Mouse (Mus musculus): ENCODE measurements around the gene Gns.

The Gns gene

DNA sequence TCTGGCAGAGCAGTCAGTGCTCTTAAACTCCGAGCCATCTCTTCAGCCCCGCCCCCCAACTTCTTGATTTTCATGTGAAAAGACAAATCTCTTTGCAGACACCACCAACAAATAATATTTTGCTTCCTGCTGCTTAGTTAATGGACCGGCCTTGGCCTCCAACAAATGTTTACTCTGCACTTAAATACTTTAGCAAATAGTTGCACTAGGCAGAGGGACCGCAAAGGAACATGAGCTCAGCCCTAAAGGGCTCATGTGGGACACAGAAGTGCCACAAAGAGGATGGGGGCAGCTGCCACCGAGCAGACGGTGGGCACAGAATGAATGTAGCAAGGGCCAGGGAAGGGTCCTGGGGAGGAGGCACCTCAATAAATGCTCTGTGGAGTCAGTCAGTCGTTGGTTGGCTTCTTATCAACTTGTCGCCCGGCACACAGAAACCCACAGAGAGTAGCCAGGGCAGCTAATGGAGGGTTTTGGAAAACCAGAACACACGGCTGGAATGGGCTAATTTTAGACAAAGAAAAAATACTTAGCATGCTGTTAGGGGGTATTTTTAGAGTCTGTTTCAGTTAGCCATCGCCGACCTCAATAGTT lies 67.2 kb downstream of the Gns start:
- no peak for DNase-seq

DNA sequence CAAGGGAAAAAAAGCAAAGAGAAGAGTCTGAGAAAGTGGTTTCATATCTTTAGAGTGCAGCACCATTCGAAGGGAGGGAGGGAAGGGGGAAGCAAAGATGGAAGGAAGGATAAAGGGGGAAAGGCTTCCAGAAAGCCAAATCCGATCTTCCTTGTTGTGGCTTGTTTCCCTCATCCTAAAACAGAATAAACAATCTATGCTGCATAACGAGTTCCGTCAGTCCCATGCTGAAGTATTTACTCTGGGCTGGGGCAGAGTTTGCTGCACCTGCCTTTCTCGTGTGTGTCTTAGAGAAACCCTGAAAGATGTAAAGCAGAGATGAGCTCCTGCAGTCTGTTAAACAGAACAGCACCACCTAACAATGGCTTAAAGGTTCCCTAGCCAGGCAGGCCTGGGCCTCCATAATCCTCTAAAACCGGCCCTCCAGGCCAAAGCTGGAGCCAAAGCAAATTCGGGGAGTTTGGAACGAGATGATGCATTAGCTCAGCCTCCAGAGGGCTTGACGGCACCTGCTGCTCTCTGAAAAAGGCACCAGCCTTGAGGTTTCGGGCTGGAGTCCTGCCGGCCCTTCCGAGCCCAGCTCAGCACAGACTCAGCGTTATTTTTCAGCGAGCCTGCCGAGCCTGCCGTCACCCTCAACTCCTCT lies 67.9 kb downstream of the Gns start:
- DNase-seq: no peak

DNA sequence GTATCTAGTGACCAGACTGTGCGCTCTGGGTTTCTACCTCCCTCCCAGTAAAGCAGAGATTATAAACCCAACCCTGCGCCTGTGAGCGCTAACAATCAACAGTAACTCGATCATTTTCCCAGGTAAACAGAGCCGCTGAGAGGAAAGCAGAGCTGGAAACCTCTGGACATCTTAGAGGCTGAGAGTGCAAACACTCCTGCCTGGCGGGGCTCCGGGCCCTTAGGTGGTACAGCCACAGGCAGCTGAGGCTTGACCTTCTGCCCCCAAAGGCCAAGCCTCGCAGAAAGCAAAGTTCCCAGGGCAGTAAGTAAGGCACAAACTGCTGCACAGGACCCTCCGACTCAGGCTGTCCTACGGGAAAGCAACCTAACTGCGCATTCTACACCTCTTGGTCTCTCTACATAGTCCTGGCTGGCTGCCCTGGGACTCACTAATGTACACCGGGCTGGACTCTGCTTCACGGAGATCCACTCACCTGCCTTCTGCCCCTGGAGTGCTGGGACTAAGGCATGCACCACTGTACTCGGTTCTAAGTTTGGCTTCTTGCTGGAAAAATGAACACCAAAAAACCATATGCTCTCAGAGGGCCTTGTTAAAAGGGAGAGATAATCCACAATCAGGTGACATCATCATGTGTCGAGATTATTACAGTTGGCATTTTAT lies 69.7 kb downstream of the Gns start:
- no peak for DNase-seq

DNA sequence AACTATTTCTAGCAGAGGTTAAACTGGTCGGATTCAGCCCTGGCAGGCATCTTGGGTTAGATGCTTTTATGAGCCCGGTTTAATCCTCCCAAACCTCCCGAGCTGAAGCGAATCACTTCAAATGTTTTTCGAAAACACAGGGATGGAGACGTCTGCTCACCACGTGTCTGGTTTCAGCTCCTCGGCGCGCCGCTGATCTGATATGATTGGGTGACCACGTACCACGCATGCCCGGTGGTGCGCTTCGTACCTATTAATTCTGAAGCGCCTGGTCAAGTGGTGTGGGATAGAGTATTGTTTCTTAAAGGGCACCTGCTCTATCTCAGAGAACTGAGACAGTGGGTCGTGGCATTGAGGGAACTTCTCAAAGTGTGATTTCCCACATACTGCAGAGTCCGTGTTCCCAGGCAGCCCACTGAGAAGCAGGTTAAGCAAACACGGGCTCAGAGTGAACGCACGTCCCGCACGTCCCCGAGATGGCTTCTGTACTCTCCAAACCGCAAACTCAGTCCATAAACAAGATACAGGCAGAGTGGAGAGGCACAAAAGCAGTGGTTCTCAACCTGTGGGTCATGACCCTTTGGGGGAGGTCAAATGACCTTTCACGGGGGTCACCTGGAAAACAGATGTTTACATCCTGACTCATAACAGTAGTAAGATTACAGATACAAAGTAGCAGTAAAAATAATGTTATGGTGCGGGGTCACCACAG lies 70.8 kb downstream of the Gns start:
- no peak for DNase-seq

DNA sequence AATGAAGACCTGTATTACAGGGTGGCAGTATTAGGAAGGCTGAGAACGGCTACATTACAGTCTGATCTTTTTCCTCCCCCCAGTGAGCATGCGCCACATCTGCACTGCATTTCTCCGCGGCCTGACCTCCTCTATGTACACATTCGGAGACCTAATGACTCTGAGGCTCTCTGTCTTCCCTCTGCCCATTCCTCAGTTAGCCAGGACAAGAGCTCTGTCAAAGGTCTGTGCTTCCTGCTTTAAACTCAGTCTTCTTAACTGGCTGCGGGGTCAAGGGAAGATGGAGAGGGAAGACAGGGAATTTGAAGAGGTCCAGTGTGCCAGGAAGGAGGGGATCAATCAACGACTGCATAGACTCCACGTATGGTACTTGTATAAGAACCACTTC lies 71.4 kb downstream of the Gns start:
- no peak for DNase-seq

DNA sequence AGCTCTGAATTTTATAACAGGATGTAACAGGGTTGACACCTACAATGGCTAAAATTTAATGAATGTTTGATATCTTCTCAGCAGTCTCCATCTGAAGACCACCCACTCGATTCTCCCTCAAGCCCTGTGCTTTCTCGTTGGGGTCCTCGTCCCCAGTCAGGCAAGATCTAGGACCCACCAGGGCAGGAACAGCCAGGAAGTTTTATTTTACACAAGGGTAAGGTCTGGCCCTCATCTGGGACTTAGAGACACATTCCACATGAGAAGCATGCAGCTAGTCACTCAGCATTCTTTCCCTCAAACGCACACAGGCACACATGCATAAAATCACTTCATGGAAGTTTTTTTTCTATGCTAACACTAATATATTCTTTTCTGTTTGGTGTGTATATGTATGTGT lies 71.8 kb downstream of the Gns start:
- DNase-seq: no peak

DNA sequence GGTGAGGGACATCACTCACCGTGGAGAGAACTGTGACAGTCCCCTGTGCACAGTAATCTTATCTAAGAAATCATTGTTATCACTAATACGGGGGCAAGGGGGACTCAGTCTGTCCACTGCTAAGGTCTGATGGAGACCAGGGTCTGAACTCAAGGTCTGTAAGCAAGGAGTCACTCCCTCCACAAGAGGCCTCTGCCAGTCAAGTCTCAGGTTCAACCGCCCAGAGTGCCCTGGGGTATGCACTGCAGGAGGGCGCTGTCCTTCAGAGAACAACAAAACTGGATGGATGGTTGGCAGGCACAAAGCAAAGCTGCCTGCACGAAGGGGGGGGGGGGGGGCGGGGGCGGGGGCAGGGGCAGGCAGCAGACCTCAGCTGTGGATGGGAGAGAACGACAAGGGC lies 73.2 kb downstream of the Gns start:
- DNase-seq: no peak

DNA sequence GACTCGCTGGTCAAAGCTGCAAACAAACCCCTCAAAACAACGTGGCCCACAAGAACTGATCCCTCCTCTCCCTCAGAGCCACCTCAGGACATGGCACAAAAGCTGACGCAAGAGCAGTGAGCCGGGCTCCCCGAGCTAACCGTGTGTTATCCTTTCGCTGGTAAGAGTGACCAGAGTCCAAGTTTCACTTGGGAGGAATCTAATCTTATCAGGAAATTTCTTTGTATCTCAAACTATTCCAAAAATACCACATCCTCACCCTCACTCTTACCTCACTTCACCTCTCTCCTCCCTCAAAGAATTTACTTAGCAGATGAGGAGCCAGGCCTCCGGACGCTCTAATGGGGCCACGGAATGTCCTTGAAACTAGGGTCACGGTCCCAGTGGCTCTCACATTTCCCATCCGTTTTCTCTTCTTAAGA lies 74.4 kb downstream of the Gns start:
- no peak for DNase-seq

DNA sequence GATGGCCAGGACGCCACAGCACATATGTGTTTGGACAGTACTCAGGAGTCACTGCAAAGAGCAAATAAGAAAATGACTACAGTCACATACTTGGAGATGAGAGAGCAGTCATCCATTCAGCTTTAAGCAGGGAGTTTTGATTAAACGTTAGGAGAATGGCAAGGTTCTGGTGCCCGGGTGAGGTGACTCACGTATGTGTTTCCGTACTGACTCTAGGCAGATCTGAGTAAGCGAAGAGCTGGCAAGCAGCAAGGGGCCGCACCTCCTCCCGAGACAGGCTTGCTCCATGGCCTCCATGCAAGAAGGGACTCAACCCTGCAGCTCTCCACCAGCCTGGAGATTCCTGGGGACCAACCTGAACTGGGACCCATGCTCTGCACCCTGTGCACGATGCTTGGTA lies 78.9 kb downstream of the Gns start:
- no peak for DNase-seq

DNA sequence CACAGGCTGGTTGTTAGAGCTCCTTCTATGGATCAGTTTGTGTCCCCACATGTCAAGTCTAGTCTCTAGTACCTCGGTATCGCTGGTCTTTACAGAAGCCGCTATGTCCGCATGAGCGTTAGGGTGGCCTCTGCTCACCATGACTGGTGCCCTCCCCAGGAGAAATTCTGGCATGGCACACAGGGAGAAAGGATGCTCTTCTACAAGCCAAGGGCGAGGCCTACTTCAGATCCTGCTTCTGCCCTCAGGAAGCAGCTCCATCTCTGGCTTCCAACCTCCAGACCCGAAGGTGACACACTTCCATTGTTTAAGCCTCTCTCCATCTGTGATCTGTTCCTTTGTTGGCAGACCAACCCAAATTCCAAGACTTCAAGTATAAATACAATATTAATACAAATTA lies 79.3 kb downstream of the Gns start:
- DNase-seq: no peak

DNA sequence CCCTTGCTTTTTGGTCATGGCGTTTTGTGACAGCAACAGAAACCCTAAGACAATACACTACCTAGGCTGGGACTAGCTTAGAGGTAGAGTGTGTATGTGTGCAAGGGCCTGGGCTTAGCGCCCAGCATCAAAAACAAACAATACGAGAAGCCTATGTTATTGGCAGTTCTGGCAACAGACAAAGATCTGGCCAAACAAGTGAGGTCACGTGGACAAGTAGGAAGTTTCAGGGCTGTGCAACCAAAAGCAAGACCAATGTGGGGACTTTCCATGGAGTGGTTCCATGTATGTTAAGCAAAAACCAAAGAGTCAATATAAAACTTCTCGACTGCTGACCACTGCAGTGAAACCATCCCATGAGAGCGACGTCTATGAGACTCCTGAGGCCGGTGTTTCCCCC lies 80.9 kb downstream of the Gns start:
- no peak for DNase-seq
